Mouse (Mus musculus) embryo, embryonic 11.5 days (tissue): ENCODE measurements around the gene Ctnna2.

ENCODE experiments used
- DNase-seq: peaks from one replicate; pipeline ENCODE4 v3.0.0-alpha.2; 2012; ENCODE audit warnings: low read depth, low spot score

The Ctnna2 gene

GRCm38 (mm10) chr6:77827526-77827925, 152.0 kb downstream of the Ctnna2 start:
- no peak for DNase-seq

DNA sequence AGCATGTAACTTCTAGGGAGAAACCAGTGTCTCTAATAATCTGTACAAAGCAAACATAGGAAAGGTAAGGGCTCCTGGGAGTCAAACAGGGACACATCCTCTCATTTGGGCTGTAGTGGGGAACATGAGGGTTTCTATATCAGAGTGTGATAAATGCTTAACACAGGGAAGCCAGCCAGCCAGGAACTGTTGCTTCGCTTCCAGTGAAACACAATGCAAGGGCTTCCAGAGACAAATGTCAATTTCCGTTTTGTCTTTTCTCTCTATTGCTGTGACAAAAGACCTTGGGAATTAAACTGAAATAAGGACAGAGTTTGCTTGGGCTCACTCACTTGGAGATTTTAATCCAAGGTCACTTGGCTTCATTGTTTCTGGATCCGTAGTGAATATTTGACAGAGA, 162.4 kb downstream of the Ctnna2 start:
- no peak for DNase-seq

DNA sequence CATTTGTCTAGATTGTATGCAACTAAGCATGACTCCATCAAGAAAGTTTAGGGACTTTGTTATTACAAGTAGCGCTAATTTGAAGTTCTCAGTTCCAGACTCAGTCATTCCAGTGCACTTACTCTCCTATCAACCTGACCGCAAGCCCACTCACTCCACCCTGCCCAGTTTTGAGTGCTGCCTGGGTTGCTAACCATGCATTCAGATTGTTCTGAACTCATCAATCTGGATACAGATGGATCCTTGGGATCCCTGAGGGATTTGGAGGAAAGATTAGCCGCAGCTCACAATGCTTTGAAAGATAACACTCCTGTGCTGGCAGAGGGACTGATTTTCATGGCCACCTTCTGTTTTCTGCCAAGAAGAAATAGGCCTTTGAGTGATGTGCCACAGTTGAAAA, 168.5 kb downstream of the Ctnna2 start:
- DNase-seq: no peak

GRCm38 (mm10) chr6:77802604-77803003, 176.9 kb downstream of the Ctnna2 start:
- DNase-seq: no peak

GRCm38 (mm10) chr6:77783342-77783741, 196.2 kb downstream of the Ctnna2 start:
- no peak for DNase-seq

DNA sequence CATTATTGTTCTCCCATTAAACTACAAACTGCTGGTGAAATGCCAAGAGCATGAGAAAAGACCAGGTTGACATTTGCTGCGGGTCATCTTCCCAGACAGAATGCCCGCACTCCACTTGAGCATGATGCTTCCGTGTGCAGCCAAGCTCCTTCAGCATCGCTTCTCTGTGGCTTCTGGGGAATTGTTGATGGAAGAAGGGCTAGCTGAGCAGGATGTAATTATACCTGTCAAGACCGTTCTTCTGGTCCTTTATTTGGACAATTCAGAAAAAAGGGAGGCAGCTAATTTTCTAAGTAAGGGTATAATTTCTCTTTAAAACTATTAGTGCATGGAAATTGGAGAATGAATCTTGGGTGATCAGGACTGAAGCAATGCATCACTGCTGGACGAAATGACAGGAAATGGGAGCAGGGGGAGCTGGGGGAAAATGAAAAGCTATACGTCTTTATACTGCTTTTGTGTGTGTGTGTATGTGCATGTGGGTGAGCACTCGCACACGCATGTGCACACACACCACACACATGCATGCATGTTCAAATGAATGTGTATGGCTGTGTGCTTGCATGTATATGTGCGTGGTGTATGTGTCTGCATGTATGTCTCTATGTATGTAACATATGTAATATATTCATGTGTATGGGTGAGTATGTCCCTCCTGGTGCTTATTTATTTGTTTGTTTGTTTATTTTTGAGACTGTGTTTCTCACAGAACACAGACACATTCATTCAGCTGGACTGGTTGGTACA, 211.0 kb downstream of the Ctnna2 start:
- DNase-seq: no peak

DNA sequence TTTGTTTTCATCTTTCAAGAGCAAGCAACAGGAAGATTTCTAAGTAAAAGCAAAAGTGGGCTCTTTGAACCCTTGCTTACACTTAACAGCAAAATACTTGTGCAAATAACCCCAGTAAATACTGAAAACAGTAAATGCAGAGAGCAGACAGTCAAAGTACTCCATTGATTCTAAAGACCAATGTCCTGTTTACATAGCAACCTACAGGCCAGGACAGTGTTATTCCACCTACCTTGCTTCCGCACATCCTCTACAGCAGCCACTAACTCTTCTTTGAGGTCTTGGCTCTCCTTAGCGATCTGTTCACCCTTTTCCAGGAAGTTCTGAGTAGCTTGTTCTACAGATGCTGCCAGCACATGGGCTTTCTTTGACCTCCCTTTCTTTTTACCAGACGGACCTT, 221.3 kb downstream of the Ctnna2 start:
- no peak for DNase-seq

GRCm38 (mm10) chr6:77745426-77745825, 234.1 kb downstream of the Ctnna2 start:
- DNase-seq: no peak

DNA sequence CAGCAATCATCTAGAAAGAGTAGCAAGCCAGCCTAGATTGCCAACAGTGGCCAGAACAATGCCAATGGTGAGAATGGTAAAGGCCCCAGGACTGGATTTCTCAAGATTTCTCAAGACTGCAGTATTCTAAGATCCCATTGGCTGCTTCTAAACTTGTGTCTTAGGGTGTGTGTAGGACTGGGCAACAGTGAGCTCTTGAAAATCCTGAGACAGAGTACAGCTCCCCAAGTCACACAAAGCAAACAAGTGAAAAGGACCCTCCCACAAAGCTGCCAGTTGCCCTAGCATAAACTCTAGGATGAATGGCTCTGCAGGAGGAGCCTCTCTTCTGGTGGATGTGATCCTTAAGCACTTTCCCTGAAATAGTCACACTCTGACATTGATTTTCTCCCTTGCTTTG, 235.8 kb downstream of the Ctnna2 start:
- no peak for DNase-seq

- DNase-seq: no peak
Measured at GRCm38 (mm10) chr6:77742988-77743387, 236.5 kb downstream of the Ctnna2 start.

GRCm38 (mm10) chr6:77738640-77739039, 240.9 kb downstream of the Ctnna2 start:
- no peak for DNase-seq

DNA sequence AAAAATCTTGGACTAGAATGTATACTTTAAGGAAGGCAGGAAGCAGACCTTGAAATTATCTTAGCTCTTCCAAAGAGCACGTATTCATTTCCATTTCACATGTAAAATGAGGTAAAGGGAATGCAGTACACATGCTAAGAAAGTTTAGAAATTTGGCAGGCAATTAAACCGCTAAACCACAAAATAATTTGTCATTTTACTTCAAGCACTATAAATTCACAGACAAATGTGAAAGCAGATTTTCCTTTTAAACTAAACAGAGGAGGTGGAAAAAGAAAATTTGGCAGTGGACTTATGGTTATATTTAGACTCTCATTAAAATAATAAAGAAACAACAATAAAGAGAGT, 254.6 kb downstream of the Ctnna2 start:
- no peak for DNase-seq

- no peak for DNase-seq
Measured at GRCm38 (mm10) chr6:77724042-77724951, 255.2 kb downstream of the Ctnna2 start.

DNA sequence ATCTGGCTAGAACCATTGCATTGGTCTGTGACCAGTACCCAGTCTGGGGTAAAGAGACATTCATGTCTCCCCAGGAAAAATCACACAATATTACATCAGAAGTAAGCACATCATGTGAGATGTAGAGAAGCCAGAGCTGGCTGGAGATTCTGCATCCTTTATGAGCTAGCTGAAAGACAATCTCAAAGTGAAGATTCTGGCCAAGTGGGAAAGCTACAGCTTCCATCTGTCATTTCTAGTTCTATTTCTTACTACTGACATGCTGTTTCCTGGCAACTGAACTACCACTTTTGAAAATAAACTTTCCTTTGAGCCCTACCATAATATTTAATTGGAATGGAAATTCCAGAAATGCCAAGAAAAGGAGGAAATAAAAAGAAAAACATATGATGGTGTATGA, 285.4 kb downstream of the Ctnna2 start:
- no peak for DNase-seq

DNA sequence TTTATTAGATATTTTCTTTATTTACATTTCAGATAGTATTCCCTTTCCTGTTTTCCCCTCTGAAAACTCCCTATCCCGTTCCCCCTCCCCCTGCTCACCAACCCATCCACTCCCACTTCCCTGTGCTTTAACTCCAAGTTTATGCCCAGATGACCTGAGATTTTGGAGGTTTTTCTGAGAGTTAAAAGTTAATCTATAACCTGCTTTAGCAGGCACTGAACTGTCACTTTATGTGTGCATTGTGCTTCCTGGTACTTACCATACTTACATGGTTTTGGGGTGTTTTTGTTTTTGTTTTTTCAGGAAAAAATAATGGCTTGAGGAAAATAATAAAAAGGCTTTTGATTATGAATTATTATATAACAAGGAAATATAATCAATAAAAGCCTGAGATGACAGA, 292.3 kb downstream of the Ctnna2 start:
- no peak for DNase-seq

- DNase-seq: peak; percentile 24
Measured at GRCm38 (mm10) chr6:77650127-77650526, 329.4 kb downstream of the Ctnna2 start.

DNA sequence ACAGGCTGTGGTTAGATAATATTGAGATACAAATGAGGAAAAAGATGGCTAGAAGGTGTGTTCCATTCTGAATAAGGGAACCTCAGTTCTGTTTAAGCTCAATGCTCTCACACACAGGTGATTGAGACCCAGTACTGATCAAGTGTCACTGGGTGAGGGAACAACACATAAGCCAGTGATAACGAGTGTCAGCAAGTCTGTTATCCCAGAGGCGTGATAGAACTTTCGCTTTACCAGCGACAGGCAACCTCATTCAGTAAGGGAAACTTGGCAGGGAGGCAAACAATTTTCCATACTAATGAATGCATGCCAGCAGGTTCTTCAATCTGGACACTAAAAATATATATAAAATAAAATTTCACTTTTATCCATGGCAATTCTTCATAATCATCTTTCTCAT, 334.9 kb downstream of the Ctnna2 start:
- DNase-seq: no peak

- no peak for DNase-seq
Measured at GRCm38 (mm10) chr6:77638784-77639183, 340.7 kb downstream of the Ctnna2 start.

GRCm38 (mm10) chr6:77633997-77634396, 345.5 kb downstream of the Ctnna2 start:
- DNase-seq: peak; percentile 41

DNA sequence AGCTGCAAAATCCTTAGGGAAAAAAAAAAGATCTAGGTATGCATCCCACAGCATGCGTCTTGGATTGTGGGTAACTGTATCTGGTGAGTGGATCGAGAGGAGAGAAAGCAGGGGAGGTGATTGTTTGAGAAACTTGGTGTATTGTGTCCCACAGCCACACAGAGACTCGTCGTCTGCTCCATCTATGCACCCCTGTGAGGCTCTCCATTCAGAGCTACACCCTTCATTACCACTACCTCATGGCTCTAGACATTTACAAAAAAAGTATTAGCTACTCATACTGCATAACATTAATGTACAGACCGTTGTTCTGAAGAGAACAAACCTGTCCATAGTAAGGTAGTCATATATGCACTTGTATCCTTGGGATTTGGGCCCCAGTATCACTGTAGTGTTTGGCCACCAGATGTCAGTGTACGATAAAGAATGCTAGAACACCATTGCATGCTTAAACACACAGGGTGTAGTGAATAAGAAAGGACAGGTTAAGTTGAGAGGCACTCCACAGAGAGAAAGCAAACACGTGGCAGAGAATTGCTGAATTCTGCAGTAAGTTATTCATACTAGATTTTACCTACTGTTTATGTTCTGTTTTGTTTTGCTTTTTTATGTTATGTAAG, 350.8 kb downstream of the Ctnna2 start:
- DNase-seq: peak; percentile 17

- no peak for DNase-seq
Measured at GRCm38 (mm10) chr6:77604642-77605392, 374.7 kb downstream of the Ctnna2 start.

DNA sequence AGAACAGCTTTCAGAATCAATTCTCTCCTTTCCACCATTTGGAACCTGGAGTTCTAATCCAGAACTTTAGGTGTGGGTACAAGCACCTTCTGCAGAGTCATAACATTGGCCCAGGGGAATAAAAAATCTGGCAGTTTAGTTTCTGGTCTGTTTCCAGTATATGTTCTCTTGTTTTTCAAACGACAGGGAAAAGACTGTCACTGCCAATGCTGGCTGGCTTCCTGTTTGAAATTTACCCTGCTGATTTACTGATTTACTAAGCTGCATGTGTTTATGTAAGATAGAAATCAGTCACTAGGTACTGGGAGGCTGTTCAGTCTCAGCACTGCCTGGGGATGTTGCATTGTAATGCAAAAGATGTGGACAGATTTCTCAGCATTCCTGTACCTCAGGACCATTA, 375.6 kb downstream of the Ctnna2 start:
- DNase-seq: no peak
